Mouse (Mus musculus) liver, postnatal 0 days (tissue): Measurements from ENCODE around the gene Tbc1d14.

Source experiments
- CTCF ChIP-seq: sonication (generic); IDR thresholded peaks from 2 replicates; pipeline ENCODE4 v1.5.1; 2016; ENCODE audit warnings: antibody characterized with exemption, low read depth
- EP300 ChIP-seq: IDR thresholded peaks from 2 replicates; pipeline ENCODE4 v1.6.1; 2016; ENCODE audit warnings: antibody characterized with exemption, low read depth, mild to moderate bottlenecking

- TF ChIP-seq CTCF, result no peak
- TF ChIP-seq EP300, result no peak
Measured at GRCm38 (mm10) chr5:36601492-36601891, 8.4 kb upstream of the Tbc1d14 start.
